Comparison of ENCODE assay signal across 8 mouse cellular contexts in the genomic region with DNA sequence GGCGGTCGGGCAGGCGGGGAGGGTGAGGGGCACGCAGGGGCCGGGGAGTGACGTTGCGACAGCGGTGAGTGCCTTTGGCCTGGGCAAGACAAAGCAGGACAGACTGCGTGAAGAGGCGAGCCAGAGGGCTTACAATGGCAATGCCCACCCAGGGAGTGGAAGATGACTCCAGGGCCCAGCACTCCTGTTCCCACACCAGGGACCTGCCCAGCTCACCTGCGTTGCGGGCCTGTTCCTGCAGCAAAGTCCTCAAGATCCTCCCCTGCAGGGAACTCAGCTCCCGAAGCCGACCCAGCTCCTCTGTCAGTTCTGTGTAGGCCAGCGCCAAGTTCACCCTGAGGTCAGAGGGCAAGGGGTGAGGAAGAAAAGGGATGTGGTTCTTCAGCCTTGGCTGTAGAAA. TPM values are rescaled to one million over a fixed set of nuclear protein-coding genes. Genes with fewer than 3 reads are reported as not detected.
DNase-seq lines count a peak whose midpoint lies in the region; ATAC-seq and TF ChIP-seq lines count a peak whose summit lies in the region.

No protein-coding gene starts in this region.

- TF ChIP-seq CTCF in gastrocnemius, adult 2 months (IDR thresholded peaks at IDR 0.05), result no peak
- TF ChIP-seq CTCF in E14TG2a.4 (conservative IDR thresholded peaks at IDR 0.05; ENCODE audit: low read length), result no peak
- TF ChIP-seq CTCF in heart, postnatal 0 days (IDR thresholded peaks at IDR 0.05; ENCODE audit: low read depth), result no peak

- H3K27ac ChIP-seq in gastrocnemius, adult 2 months, result peak overlapping the region; percentile 41; the same call in 1 of the 2 replicates
- H3K27ac ChIP-seq in heart, postnatal 0 days (ENCODE audit: low read depth), result no peak overlapping the region
- H3K27ac ChIP-seq in liver, embryonic 15.5 days (replicated peaks), result no peak overlapping the region

- peaks cover 63% of the 10 kb centered on the region for H3K4me1 ChIP-seq in E14TG2a.4 (replicated peaks; ENCODE audit: low read depth, low read length)
- peaks cover 4% of the 10 kb centered on the region; the same call in 1 of the 2 replicates for H3K4me1 ChIP-seq in heart, postnatal 0 days (ENCODE audit: control insufficient read depth, insufficient read depth)
- peaks cover 7% of the 10 kb centered on the region; the same call in 1 of the 2 replicates for H3K4me1 ChIP-seq in liver, embryonic 15.5 days (replicated peaks)

- no peak for DNase-seq in gastrocnemius, adult 2 months
- no peak for DNase-seq in gastrocnemius, adult 8-10 months (ENCODE audit: low spot score in 2 of 2)
- no peak for DNase-seq in heart, postnatal 0 days (ENCODE audit: low spot score)
- DNase-seq in spleen, postnatal 14 days (ENCODE audit: low spot score in 2 of 2), result no peak
- no peak for DNase-seq in thymus, postnatal 25 days
- no peak for DNase-seq in testis, postnatal 14 days (ENCODE audit: low spot score)

- ATAC-seq in heart, postnatal 0 days (ENCODE audit: insufficient read depth, low read depth), result no peak; the same call in 1 of the 2 replicates
- no peak; the same call in 1 of the 2 replicates for ATAC-seq in liver, embryonic 15.5 days (ENCODE audit: insufficient read depth)

- intact Hi-C loops in gastrocnemius, adult 2 months (cut with DNase I), result no loop called here

- no peak for TF ChIP-seq EP300 in heart, postnatal 0 days (IDR thresholded peaks at IDR 0.05; ENCODE audit: low read depth)

- peak overlapping the region; percentile 81 for H3K4me2 ChIP-seq in heart, postnatal 0 days (ENCODE audit: low read depth, low read length)
- peak overlapping the region; percentile 38; the same call in 1 of the 2 replicates for H3K4me2 ChIP-seq in liver, embryonic 15.5 days

- no peaks in the 10 kb centered on the region for H3K9me3 ChIP-seq in E14TG2a.4 (ENCODE audit: low read length)
- no peaks in the 10 kb centered on the region for H3K9me3 ChIP-seq in heart, postnatal 0 days (replicated peaks; ENCODE audit: control insufficient read depth, low read length)
- no peaks in the 10 kb centered on the region for H3K9me3 ChIP-seq in liver, embryonic 15.5 days (replicated peaks)

- H3K27me3 ChIP-seq in E14TG2a.4 (ENCODE audit: insufficient read depth, low read length), result peaks cover 83% of the 10 kb centered on the region
- peaks cover 16% of the 10 kb centered on the region; the same call in 1 of the 2 replicates for H3K27me3 ChIP-seq in heart, postnatal 0 days (ENCODE audit: control insufficient read depth, insufficient read depth, low read length)
- H3K27me3 ChIP-seq in liver, embryonic 15.5 days, result peaks cover 43% of the 10 kb centered on the region

- 43% methylated on average over 15 of the region's 15 CpGs for WGBS in heart, postnatal 0 days
- 77% methylated on average over 15 of the region's 15 CpGs for WGBS in liver, embryonic 15.5 days (ENCODE audit: insufficient replicate concordance)

- H3K4me3 ChIP-seq in gastrocnemius, adult 2 months, result peak overlapping the region; percentile 66
- peak overlapping the region; percentile 77 for H3K4me3 ChIP-seq in E14TG2a.4 (replicated peaks; ENCODE audit: low read length)
- H3K4me3 ChIP-seq in heart, postnatal 0 days (ENCODE audit: low read depth, low read length), result peak overlapping the region; percentile 44
- H3K4me3 ChIP-seq in liver, embryonic 15.5 days (replicated peaks), result peak overlapping the region; percentile 8; the same call in 1 of the 2 replicates

- peaks cover 13% of the 10 kb centered on the region for H3K36me3 ChIP-seq in E14TG2a.4 (ENCODE audit: insufficient read depth, low read length)
- peaks cover 14% of the 10 kb centered on the region; the same call in 1 of the 2 replicates for H3K36me3 ChIP-seq in heart, postnatal 0 days (replicated peaks; ENCODE audit: control insufficient read depth, insufficient read depth, low read length)
- H3K36me3 ChIP-seq in liver, embryonic 15.5 days (replicated peaks), result no peaks in the 10 kb centered on the region

- peak overlapping the region; percentile 49 for H3K9ac ChIP-seq in heart, postnatal 0 days (replicated peaks; ENCODE audit: low read depth, low read length)
- H3K9ac ChIP-seq in liver, embryonic 15.5 days, result no peak overlapping the region

RNA-seq across cellular contexts. Expression of gene Tbkbp1, which starts 12.0 kb away (rescaled TPM):
- 1 to 10 TPM; 4.0 to 6.1 TPM for total RNA-seq in gastrocnemius, adult 2 months (2021)
- 1 to 10 TPM; 2.5 to 8.7 (median 5.1) TPM for total RNA-seq in gastrocnemius, adult 8-10 months (2022)
- total RNA-seq in heart, postnatal 0 days (2014; rRNA removed; ENCODE audit: low replicate concordance), result 8.9 and 27.8 TPM in 2 replicates
- 2.8 and 3.4 TPM in 2 replicates for polyA plus RNA-seq in heart, postnatal 0 days (2015; fragmentation: Nextera tagmentation; extraction: Ambion mirVana)
- 1.9 and 2.1 TPM in 2 replicates for polyA plus RNA-seq in liver, embryonic 15.5 days (2015; fragmentation: Nextera tagmentation; extraction: Ambion mirVana)

RNA-seq across cellular contexts. Expression of gene Tbx21, which starts 24.1 kb away (rescaled TPM):
- under 1 TPM; 0.17 to 0.48 TPM for total RNA-seq in gastrocnemius, adult 2 months (2021)
- total RNA-seq in gastrocnemius, adult 8-10 months (2022), result under 1 TPM; 0.19 to 0.58 (median 0.39) TPM
- total RNA-seq in heart, postnatal 0 days (2014; rRNA removed; ENCODE audit: low replicate concordance), result not detected in 2 replicates
- not detected in 2 replicates for polyA plus RNA-seq in heart, postnatal 0 days (2015; fragmentation: Nextera tagmentation; extraction: Ambion mirVana)
- 0.08 and 0.15 TPM in 2 replicates for polyA plus RNA-seq in liver, embryonic 15.5 days (2015; fragmentation: Nextera tagmentation; extraction: Ambion mirVana)

RNA-seq across cellular contexts. Expression of gene Kpnb1, which starts 48.4 kb away (rescaled TPM):
- total RNA-seq in gastrocnemius, adult 2 months (2021), result 10 to 100 TPM; 49.2 to 58.9 TPM
- 10 to 100 TPM; 44.0 to 55.2 (median 46.2) TPM for total RNA-seq in gastrocnemius, adult 8-10 months (2022)
- 68.2 and 74.8 TPM in 2 replicates for total RNA-seq in heart, postnatal 0 days (2014; rRNA removed; ENCODE audit: low replicate concordance)
- polyA plus RNA-seq in heart, postnatal 0 days (2015; fragmentation: Nextera tagmentation; extraction: Ambion mirVana), result 17.9 and 18.4 TPM in 2 replicates
- polyA plus RNA-seq in liver, embryonic 15.5 days (2015; fragmentation: Nextera tagmentation; extraction: Ambion mirVana), result 18.4 and 18.6 TPM in 2 replicates

Comparison
In these comparisons a context has a peak if more than half of its experiments do, and no peak if none do; other contexts are left out.
1. H3K4me3 ChIP-seq: peak in every context shown above with its lines; median percentile 77 in E14TG2a.4; 66 in gastrocnemius, adult 2 months; 44 in heart, postnatal 0 days; 8 in liver, embryonic 15.5 days.